Mouse (Mus musculus): ENCODE results near the gene Sult2a2. TPM values are rescaled to one million over a fixed set of nuclear protein-coding genes. Genes with fewer than 3 reads are reported as not detected.
"Not testable (repeated sequence)": the region's sequence is repeated elsewhere in the genome, so short reads cannot be mapped to it uniquely, and the experiment has no call there.

Sult2a2 gene
- not detected in 2 replicates for polyA plus RNA-seq (2015; fragmentation: Nextera tagmentation; extraction: Ambion mirVana)

DNA sequence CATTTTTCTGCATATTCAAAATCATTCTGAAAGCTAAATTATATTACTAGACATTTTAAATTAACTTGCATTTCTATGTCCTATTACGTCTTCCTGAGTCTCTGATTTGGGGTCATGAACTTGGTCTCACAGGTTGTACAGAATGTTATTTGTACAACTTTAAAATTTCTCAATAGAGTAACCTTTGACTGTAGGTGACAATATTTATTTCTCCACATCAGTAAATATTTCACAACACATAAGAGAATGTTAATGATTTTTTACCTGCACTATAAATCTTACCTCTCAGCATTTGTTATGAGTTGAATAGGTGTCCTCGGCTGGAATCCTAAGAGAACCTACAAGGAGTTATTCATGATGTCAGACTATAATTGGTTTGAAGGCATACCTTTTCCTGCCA lies at the start of gene Sult2a2:
Gene Sult2a2, plus strand, starts transcription at position 301 of the 400 bp plus-strand sequence.
- not testable (repeated sequence) for H3K4me1 ChIP-seq; H3K36me3 ChIP-seq; H3K27ac ChIP-seq; H3K4me2 ChIP-seq; ATAC-seq (ENCODE audit: insufficient number of reproducible peaks, low FRiP score, low TSS enrichment, low read depth); H3K9ac ChIP-seq; H3K4me3 ChIP-seq; H3K9me3 ChIP-seq; H3K27me3 ChIP-seq
- 88% methylated on average over 2 of the region's 2 CpGs for WGBS

DNA sequence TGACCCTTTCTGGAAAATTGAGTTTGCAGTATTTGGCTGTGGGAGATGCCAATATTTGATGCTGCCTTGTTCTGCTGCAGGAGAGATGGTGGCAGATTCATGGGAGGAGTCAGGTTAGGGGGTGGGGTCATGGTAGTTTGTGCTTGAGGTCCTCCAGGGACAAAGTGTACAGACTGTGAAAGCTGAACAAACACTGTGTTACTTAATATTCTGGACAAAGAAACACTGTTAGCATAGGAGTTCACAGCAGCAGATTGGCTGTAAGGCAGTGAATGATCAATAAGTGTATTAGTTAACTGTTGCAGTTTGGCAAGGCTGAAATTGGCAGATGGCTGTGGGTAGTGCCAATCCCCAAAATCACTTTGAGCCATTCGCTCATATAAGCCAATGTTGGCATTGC lies 80.6 kb downstream of the Sult2a2 start:
- Histone ChIP-seq H3K4me3 (no peak overlapping the region), H3K9me3 (0 out of 2 replicates have a peak, but pooled peaks cover 3% of the 10 kb centered on the region), H3K36me3 (no peaks in the 10 kb centered on the region), H3K27ac (no peak overlapping the region), H3K9ac (no peak overlapping the region), H3K4me1 (no peaks in the 10 kb centered on the region), H3K27me3 (no peaks in the 10 kb centered on the region), H3K4me2 (no peak overlapping the region)
- 96% methylated on average over 1 of the region's 1 CpGs for WGBS
- no peak for ATAC-seq (ENCODE audit: insufficient number of reproducible peaks, low FRiP score, low TSS enrichment, low read depth)

Other genes starting within 250 kb of the Sult2a2 start
- gene Bsph2, start 162.4 kb upstream of the Sult2a2 start, polyA plus RNA-seq (2015; fragmentation: Nextera tagmentation; extraction: Ambion mirVana) = not detected in 2 replicates
- not detected in 2 replicates for gene Sult2a5, start 109.5 kb upstream of the Sult2a2 start, polyA plus RNA-seq (2015; fragmentation: Nextera tagmentation; extraction: Ambion mirVana)
- gene Sult2a1, start 103.9 kb downstream of the Sult2a2 start, polyA plus RNA-seq (2015; fragmentation: Nextera tagmentation; extraction: Ambion mirVana) = not detected in 2 replicates

Measured in limb, embryonic 15.5 days (tissue).